Mouse (Mus musculus): ENCODE measurements around the gene Clptm1. TPM values are rescaled to one million over a fixed set of nuclear protein-coding genes. Genes with fewer than 3 reads are reported as not detected.

The Clptm1 gene
- polyA plus RNA-seq (2014; fragmentation: Nextera tagmentation; extraction: Ambion mirVana), result 95.0 and 96.0 TPM in 2 replicates

DNA sequence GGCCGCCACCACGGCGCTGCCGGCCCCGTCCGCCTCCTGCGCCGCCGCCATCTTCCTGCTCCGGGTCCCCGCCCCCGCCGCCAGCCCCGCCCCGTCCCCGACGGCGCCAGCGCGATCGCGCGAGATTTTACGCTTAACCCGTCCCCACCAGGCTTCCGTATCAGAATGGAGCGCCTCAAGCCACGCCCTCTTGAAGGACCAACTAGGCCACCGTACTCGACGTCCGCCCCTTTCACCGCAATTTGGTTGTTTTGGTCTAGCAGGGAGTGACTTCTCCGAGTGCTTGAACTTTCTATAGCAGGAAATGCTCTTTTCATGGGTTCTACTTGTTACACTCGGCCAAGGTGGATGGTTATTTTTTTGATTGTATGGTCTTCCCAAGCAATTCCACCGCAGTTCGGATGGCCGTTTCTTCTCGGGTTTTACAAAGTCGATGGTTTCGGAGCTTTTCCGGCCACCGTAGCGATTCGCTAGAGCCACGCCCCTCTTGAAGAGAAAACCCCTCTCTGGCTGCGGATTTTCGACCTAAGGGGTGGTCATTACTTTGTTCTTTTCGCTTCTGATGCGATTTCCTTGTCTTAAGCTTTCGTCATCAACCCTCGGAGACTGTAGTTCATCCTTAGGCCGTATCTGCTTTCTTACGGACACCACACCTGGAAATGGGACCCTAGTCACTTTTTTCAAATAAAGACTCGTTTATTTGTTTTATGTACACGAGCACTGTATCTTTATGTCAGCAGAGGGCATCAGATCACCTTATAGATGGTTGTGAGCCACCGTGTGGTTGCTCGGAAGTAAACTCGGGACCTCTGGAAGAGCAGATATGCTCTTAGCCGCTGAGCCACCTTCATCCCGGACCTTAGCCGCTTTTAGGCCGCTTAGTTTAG is at the start of gene Clptm1:
Gene Clptm1, minus strand, starts transcription at position 79 of the 887 bp plus-strand sequence.
- DNase-seq (peak; percentile 99), ATAC-seq (ENCODE audit: insufficient read depth) (peak; percentile 89)
- Histone ChIP-seq H3K9me3 (ENCODE audit: low read depth, low read length) (no peaks in the 10 kb centered on the region), H3K4me2 (peak within 1 kb of the TSS; percentile 95), H3K27ac (ENCODE audit: low read depth) (peak within 1 kb of the TSS; percentile 98), H3K9ac (peak within 1 kb of the TSS; percentile 97), H3K36me3 (ENCODE audit: insufficient read depth) (peaks cover 27% of the 10 kb centered on the region), H3K4me1 (ENCODE audit: insufficient read depth) (peaks cover 12% of the 10 kb centered on the region; the same call in 1 of the 2 replicates), H3K27me3 (ENCODE audit: insufficient read depth, low read length) (no peaks in the 10 kb centered on the region), H3K4me3 (ENCODE audit: low read depth, low read length) (peak within 1 kb of the TSS; percentile 100)
- peak; percentile 63 for TF ChIP-seq CTCF (IDR thresholded peaks at IDR 0.05; ENCODE audit: low read depth)
- under 1% methylated on average over 63 of the region's 63 CpGs for WGBS

DNA sequence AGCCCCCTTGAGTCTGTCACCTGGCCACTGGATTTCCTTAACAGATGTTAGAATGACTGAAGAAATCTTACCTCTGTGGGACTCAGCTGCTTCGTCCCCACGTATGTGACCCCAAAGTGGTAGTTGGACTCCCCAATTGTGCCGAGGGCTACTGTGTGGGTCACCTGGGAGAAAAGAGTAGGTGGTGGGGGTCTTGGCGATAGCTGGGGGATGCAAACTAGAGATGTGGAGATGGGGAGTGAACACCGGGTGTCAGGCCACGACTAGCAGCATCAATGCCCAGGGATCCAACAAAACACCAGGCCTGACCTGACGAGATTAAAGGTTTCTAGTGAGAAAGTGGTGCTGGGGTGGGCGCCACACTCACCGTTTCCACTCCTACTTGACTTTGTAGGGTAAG is 48.8 kb upstream of the Clptm1 start:
- Histone ChIP-seq H3K27ac (ENCODE audit: low read depth) (no peak overlapping the region), H3K9ac (no peak overlapping the region), H3K4me1 (ENCODE audit: insufficient read depth) (no peaks in the 10 kb centered on the region), H3K9me3 (ENCODE audit: low read depth, low read length) (no peaks in the 10 kb centered on the region), H3K27me3 (ENCODE audit: insufficient read depth, low read length) (no peaks in the 10 kb centered on the region), H3K36me3 (ENCODE audit: insufficient read depth) (peaks cover 65% of the 10 kb centered on the region), H3K4me2 (peak overlapping the region; percentile 76; the same call in 1 of the 2 replicates), H3K4me3 (ENCODE audit: low read depth, low read length) (no peak overlapping the region; the same call in 1 of the 2 replicates)
- no peak for DNase-seq
- no peak for ATAC-seq (ENCODE audit: insufficient read depth)
- 86% methylated on average over 9 of the region's 9 CpGs for WGBS
- TF ChIP-seq CTCF (IDR thresholded peaks at IDR 0.05; ENCODE audit: low read depth), result no peak

GRCm38 (mm10) chr7:19713196-19713595 is 48.4 kb upstream of the Clptm1 start:
- no peak overlapping the region for H3K27ac ChIP-seq (ENCODE audit: low read depth)
- no peak overlapping the region; the same call in 1 of the 2 replicates for H3K4me2 ChIP-seq
- H3K4me3 ChIP-seq (ENCODE audit: low read depth, low read length), result no peak overlapping the region
- H3K36me3 ChIP-seq (ENCODE audit: insufficient read depth), result peaks cover 66% of the 10 kb centered on the region
- H3K27me3 ChIP-seq (ENCODE audit: insufficient read depth, low read length), result no peaks in the 10 kb centered on the region
- no peak overlapping the region for H3K9ac ChIP-seq
- no peaks in the 10 kb centered on the region for H3K4me1 ChIP-seq (ENCODE audit: insufficient read depth)
- peak; percentile 42 for DNase-seq
- 37% methylated on average over 4 of the region's 4 CpGs for WGBS
- no peaks in the 10 kb centered on the region for H3K9me3 ChIP-seq (ENCODE audit: low read depth, low read length)
- peak; percentile 62 for TF ChIP-seq CTCF (IDR thresholded peaks at IDR 0.05; ENCODE audit: low read depth)
- ATAC-seq (ENCODE audit: insufficient read depth), result no peak

DNA sequence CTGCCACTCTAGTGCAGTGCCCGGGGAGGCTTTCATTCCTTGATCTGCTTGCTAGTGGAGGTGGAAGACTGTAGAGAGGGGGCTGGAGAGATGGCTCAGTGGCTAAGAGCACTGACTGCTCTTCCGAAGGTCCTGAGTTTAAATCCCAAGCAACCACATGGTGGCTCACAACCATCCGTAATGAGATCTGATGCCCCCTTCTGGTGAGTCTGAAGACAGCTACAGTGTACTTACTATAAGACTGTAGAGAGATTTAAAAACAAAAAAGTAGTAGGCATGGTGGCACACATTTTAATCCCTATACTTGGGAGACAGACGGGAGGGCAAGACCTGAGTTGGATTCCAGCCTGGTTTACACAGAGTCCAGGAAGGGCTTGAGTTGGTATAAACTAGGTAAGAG is 47.6 kb upstream of the Clptm1 start:
- no peak overlapping the region for H3K9ac ChIP-seq
- 68% methylated on average over 4 of the region's 4 CpGs for WGBS
- H3K4me3 ChIP-seq (ENCODE audit: low read depth, low read length), result no peak overlapping the region
- peak; percentile 63 for DNase-seq
- peak; percentile 59 for TF ChIP-seq CTCF (IDR thresholded peaks at IDR 0.05; ENCODE audit: low read depth)
- ATAC-seq (ENCODE audit: insufficient read depth), result no peak
- no peaks in the 10 kb centered on the region for H3K4me1 ChIP-seq (ENCODE audit: insufficient read depth)
- peaks cover 68% of the 10 kb centered on the region for H3K36me3 ChIP-seq (ENCODE audit: insufficient read depth)
- no peaks in the 10 kb centered on the region for H3K27me3 ChIP-seq (ENCODE audit: insufficient read depth, low read length)
- no peaks in the 10 kb centered on the region for H3K9me3 ChIP-seq (ENCODE audit: low read depth, low read length)
- no peak overlapping the region for H3K27ac ChIP-seq (ENCODE audit: low read depth)
- H3K4me2 ChIP-seq, result no peak overlapping the region

GRCm38 (mm10) chr7:19710650-19711049 is 45.8 kb upstream of the Clptm1 start:
- Histone ChIP-seq H3K9ac (no peak overlapping the region), H3K9me3 (ENCODE audit: low read depth, low read length) (no peaks in the 10 kb centered on the region), H3K36me3 (ENCODE audit: insufficient read depth) (peaks cover 71% of the 10 kb centered on the region), H3K4me3 (ENCODE audit: low read depth, low read length) (no peak overlapping the region), H3K27me3 (ENCODE audit: insufficient read depth, low read length) (no peaks in the 10 kb centered on the region), H3K27ac (ENCODE audit: low read depth) (no peak overlapping the region), H3K4me1 (ENCODE audit: insufficient read depth) (no peaks in the 10 kb centered on the region), H3K4me2 (no peak overlapping the region)
- no peak for TF ChIP-seq CTCF (IDR thresholded peaks at IDR 0.05; ENCODE audit: low read depth)
- 85% methylated on average over 10 of the region's 10 CpGs for WGBS
- ATAC-seq (ENCODE audit: insufficient read depth), result no peak
- no peak for DNase-seq

- 91% methylated on average over 7 of the region's 7 CpGs for WGBS
- H3K9me3 ChIP-seq (ENCODE audit: low read depth, low read length), result no peaks in the 10 kb centered on the region
- no peak overlapping the region for H3K27ac ChIP-seq (ENCODE audit: low read depth)
- TF ChIP-seq CTCF (IDR thresholded peaks at IDR 0.05; ENCODE audit: low read depth), result no peak
- no peaks in the 10 kb centered on the region for H3K4me1 ChIP-seq (ENCODE audit: insufficient read depth)
- no peak for DNase-seq
- no peak for ATAC-seq (ENCODE audit: insufficient read depth)
- H3K4me3 ChIP-seq (ENCODE audit: low read depth, low read length), result no peak overlapping the region
- peaks cover 75% of the 10 kb centered on the region for H3K36me3 ChIP-seq (ENCODE audit: insufficient read depth)
- no peaks in the 10 kb centered on the region for H3K27me3 ChIP-seq (ENCODE audit: insufficient read depth, low read length)
- H3K9ac ChIP-seq, result no peak overlapping the region
- H3K4me2 ChIP-seq, result no peak overlapping the region
Measured at GRCm38 (mm10) chr7:19705271-19705670, 40.4 kb upstream of the Clptm1 start.

DNA sequence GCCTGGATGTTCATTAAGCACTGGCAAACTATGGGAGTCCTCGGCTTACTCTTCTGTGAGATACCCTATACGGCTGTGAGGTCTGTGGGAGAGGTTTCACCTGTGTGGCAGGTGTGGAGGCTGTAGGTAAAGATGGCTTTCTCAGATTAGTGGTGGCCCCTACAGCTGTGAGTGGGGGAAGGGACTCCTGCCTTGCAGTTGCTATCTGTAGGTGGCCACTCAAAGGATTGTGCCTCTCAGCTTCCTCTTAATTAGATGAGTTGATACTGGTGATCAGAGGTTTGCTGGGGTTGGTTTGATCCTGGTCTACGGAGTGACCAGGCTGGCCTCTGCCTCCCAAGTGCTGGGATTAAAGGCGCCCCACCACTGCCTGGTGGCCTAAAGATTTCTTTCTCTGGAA is 39.6 kb upstream of the Clptm1 start:
- no peak overlapping the region for H3K4me2 ChIP-seq
- DNase-seq, result no peak
- 81% methylated on average over 4 of the region's 4 CpGs for WGBS
- TF ChIP-seq CTCF (IDR thresholded peaks at IDR 0.05; ENCODE audit: low read depth), result no peak
- no peaks in the 10 kb centered on the region for H3K27me3 ChIP-seq (ENCODE audit: insufficient read depth, low read length)
- no peak overlapping the region for H3K9ac ChIP-seq
- H3K4me3 ChIP-seq (ENCODE audit: low read depth, low read length), result no peak overlapping the region
- H3K36me3 ChIP-seq (ENCODE audit: insufficient read depth), result peaks cover 69% of the 10 kb centered on the region
- no peak for ATAC-seq (ENCODE audit: insufficient read depth)
- H3K27ac ChIP-seq (ENCODE audit: low read depth), result no peak overlapping the region
- H3K9me3 ChIP-seq (ENCODE audit: low read depth, low read length), result no peaks in the 10 kb centered on the region
- 0 out of 2 replicates have a peak, but pooled peaks cover under 1% of the 10 kb centered on the region for H3K4me1 ChIP-seq (ENCODE audit: insufficient read depth)

Data from lung, embryonic 14.5 days (tissue).